15 mouse cellular contexts compared by ENCODE assay signal in the genomic region with DNA sequence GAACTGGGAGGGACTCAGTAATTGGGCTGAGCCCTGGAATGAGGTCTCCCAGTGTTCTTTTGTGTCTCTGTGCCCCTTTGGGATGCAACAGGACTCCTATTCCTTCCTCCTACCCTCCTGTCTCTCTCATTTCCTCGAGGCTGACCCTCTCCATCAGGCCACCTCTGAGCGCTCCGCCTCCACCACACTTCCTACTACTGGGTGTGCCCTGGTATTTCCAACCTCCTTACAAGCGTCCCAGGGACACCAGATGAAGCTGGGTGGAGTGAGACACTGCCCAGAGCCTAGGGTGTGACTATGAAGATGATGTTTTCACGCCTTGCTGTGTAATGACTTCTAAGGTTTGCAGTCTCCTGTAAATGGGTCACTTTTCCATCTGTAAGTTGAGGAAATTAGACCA.
"Had no signal": no experiment of that assay in that cellular context is flagged by ENCODE, and none has a peak within 500 bp of the region (broad histone marks: within the 10 kb centered on the region; RNA-seq: fewer than 3 reads in every experiment).

No protein-coding gene starts in this region.

- DNase-seq: lung, adult 18-20 months; lung, embryonic 14.5 days; lung, postnatal 10 days; lung, postnatal 4 days; right cerebral cortex, postnatal 14 days; thymus, adult 2 months; thymus, postnatal 25 days; thymus, postnatal 4 days had no signal

- H3K9ac ChIP-seq: lung, embryonic 14.5 days; midbrain, embryonic 13.5 days; midbrain, embryonic 15.5 days; neural tube, embryonic 12.5 days; stomach, embryonic 15.5 days had no signal

- H3K9me3 ChIP-seq: midbrain, embryonic 13.5 days; midbrain, embryonic 15.5 days; neural tube, embryonic 12.5 days; stomach, embryonic 15.5 days had no signal

- H3K4me2 ChIP-seq: lung, embryonic 14.5 days; midbrain, embryonic 11.5 days; midbrain, embryonic 13.5 days; midbrain, embryonic 15.5 days; neural tube, embryonic 12.5 days; stomach, embryonic 15.5 days had no signal

- ATAC-seq: midbrain, embryonic 13.5 days; midbrain, embryonic 15.5 days had no signal

- H3K27ac ChIP-seq: midbrain, embryonic 13.5 days; midbrain, embryonic 15.5 days; neural tube, embryonic 12.5 days; stomach, embryonic 15.5 days; stomach, postnatal 0 days had no signal

- H3K36me3 ChIP-seq: neural tube, embryonic 12.5 days; stomach, embryonic 15.5 days had no signal

- H3K27me3 ChIP-seq: midbrain, embryonic 13.5 days; midbrain, embryonic 15.5 days; neural tube, embryonic 12.5 days; stomach, embryonic 15.5 days had no signal

- H3K4me1 ChIP-seq: stomach, embryonic 15.5 days had no signal

- H3K4me3 ChIP-seq: megakaryocyte, embryonic 14.5 days; midbrain, embryonic 13.5 days; midbrain, embryonic 15.5 days; neural tube, embryonic 12.5 days; stomach, embryonic 15.5 days had no signal
